Mouse (Mus musculus): ENCODE results near the gene Pcyt1a.
A peak's percentile ranks its signal among the peaks of the same experiment; 100 is the strongest.
"Not testable (repeated sequence)": the region's sequence is repeated elsewhere in the genome, so short reads cannot be mapped to it uniquely, and the experiment has no call there.

The Pcyt1a gene

DNA sequence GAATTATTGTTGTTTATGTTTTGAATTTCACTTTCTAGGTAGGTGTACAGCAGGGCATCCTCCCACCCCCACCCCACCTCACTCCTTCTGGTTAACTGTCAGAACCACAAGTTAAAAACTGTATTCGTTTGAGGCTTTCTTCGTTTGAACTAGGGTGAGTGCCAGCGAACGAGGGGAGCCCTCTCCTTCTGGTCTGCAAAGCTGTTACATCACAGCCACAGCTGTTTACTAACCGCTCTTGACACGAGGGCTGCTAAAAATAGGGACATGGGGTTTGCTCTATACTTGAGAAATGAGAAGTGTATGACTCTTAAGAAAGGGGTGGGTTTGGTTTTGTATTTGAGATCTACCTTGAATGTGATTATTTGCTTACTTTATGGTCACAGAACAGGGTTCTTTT, 3.3 kb downstream of the Pcyt1a start:
- DNase-seq (ENCODE audit: low read depth), result peak; percentile 63

DNA sequence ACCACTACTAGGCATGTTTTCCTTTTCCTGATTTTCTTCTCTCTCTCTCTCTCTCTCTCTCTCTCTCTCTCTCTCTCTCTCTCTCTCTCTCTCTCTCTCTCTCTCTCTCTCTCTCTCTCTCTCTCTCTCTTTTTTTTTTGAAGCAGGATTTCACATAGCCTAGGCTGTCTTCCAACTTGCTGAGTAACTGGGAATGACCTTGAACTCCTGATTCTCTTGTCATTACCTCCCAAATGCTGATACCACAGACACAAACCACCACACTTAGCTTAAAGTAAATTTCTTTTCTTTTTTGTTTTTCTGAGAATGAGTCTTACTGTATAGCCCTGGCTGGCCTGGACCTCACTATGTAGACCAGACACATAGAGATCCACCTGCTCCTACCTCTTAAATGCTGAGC, 4.0 kb downstream of the Pcyt1a start:
- DNase-seq (ENCODE audit: low read depth), result no peak

DNA sequence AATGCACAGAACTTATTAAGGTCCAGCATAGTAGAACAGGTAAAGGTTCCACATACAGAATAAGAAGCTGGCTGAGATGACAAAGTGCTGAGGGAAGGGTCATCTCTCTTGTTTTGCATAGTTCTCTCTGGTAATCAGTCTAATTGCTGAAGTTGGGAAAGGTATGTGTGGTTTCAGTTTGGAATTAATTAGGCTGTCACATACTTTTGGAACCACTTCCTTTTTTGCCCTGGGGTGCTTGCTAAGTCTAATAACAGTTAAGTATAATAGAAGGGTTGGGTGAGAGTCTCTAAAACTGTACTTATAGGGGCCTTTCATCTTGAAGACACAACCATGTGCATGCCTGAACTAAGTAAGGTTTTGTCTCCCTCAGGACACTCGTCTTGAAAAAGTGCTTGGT, 5.9 kb downstream of the Pcyt1a start:
- no peak for DNase-seq (ENCODE audit: low read depth)

DNA sequence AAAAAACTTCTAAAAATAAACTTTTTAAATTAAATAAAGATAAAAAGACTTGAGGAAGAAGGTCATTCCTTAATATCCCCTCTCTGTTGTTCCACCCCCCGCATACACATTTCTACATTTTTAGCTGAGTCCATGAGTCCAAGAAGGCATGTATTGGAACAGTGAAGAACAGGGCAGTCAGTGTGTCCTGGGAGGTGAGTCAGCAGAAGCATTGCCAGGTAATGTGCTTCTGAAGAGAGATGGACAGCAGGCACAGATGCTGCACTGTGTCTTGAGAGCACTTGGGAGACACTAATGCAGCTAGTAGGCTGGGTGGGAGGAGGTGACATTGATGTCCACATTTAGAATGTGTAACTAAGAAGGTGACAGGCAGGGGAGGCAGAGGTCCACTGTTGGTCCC, 6.5 kb downstream of the Pcyt1a start:
- no peak for DNase-seq (ENCODE audit: low read depth)

DNA sequence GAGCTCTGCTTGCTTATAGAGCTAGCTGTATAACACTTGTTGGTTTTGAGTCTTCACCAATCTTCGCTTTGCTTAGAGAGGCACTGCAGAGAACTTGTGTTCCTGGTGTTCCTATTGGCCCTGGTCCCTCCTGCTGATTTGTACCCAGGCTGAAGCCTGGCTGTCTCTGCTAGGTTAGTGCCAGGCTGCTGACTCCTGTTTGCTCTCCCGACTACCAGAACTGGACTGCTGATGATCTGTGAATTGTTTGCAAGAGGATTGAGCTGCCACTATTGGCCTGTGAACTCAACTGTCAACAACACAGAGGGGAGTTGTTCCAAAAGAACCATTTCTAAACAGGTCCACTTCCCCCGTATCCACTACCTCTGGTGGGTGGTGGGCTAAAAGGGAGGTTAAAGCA, 10.7 kb downstream of the Pcyt1a start:
- DNase-seq (ENCODE audit: low read depth), result no peak

DNA sequence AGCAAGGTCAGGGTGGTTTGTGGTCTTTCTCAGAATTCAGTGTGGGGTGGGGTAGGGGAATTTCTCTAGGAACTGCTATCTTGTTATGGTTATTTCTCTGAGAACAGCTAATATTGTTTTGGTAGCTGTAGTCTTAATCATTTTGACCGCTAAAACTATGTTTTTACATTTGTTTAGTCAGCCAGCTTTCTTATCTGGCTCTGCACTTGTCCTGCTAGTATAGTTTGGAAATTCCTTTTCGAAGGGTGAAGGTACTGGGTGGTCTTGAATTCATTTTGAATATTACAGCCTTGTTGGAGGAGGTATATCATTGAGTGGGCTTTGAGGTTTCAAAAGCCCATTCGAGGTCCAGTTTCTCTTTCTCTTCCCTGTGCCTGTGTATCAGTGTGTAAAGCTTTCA, 13.9 kb downstream of the Pcyt1a start:
- DNase-seq (ENCODE audit: low read depth), result not testable (repeated sequence)

DNA sequence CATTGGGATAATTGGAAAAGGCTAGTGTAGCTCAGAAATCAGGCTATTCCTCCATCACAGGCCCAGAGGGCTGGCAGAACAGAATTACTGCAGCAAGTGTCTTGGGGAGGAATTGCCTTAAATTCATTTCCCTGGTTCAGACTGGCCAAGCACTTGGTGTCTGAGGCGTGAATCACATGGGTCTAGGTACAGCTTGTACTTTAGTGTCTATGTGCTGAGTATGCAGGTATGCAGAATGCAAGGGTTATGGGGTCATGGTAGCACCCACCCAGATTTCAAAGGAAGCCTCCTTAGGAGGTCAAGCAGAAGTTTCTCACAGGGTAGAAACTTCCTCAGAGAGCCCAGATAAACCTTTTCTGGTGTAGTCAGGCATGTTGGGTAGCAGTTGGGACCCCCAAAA, 14.8 kb downstream of the Pcyt1a start:
- no peak for DNase-seq (ENCODE audit: low read depth)

DNA sequence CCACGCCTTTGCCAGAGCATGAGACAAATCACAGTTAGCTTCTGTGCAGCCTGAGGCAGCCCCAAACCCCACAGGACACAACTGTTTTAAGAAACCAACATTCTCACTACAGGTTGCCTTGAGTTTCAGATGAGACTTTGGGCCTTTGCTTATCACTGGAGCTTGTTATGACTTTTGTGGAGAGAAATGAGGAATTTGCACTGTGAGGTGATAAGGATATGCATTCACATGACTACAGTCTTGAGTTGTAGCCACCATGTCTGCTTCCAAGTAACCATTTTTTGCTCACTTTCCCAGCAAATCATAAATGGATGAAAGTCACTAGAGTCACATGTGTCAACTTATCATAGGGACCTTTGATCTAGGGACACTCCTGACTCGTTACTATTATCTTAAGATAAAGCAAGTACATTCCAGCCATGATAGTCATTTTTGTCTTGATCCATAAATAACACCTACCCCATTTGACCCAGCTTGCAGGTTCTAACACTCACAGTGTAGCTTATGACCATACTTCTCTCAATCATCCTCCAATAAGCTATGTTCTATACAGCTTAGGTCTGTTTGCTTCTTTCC, 15.9 kb downstream of the Pcyt1a start:
- DNase-seq (ENCODE audit: low read depth), result no peak

DNA sequence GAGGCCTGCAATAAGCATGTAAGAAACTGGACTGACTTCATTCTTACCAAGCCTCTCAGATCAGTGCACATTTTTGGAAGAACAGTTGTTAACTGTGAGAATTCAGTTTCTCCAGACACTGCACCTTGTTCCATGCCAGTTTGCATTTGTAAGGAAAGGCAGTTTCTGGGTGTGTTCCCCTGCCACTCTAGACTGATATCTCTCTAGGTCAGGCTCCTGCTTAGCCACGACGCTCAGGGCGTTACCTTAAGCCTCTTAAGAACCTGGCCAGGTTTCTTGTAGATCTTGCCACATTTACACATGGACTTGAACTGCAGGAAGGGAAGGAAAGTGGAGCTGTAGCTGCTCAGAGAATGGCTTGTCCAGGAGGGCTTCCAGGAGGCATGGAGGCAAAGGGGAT, 18.9 kb downstream of the Pcyt1a start:
- DNase-seq (ENCODE audit: low read depth), result no peak

DNA sequence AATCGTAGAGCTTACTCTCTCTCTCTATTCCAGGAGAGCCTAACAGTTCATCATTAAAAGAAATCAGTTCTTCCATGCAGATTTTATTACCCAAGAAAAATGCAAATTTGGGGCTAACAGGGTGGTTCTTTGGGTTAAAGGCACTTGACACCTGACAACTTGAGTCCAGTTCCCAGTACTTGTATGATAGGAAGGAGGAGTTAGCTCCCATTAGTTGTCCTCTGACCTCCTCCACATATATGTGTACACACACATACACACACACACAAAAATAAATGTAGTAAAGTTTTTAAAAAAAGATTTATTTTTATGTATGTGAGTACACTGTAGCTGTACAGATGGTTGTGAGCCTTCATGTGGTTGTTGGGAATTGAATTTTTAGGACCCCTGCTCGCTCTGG, 19.4 kb downstream of the Pcyt1a start:
- no peak for DNase-seq (ENCODE audit: low read depth)

DNA sequence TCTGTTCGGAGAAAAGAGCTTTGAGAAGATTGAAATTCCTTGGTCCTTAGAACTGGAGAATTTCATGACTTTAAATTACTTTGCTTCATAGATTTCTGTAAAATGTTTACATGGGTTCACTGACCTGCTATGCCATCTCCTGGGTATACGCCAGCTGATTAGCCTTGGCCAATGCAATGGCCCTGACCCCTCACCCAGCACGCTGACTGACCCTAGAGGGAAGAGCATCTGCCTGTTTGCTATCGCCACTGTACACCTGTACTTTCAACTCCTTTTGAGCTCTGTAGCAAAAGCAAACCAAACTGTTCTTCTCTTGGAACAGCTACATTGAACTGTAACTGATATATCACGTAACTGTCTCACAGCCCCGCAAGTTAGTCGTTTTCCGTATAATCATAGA, 22.4 kb downstream of the Pcyt1a start:
- DNase-seq (ENCODE audit: low read depth), result no peak

DNA sequence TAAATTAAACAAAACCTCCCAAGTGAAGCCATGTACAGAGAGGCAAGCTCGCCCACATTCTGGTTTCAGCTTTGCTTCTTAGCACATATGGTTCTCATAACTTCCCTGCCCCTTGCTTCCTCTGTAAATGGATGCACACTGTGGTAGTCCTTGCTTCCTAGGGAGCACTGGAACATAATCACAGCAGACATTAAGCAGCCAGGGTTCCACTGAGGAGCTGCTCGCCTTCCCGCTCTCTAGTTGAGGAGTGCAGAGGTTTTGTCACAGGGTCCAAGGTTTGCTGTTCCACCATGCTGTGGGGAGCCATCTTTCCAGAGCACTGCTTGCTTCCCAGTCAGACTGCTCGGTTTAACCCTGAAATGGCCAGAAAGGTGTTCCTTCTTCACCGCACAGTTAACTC, 23.9 kb downstream of the Pcyt1a start:
- no peak for DNase-seq (ENCODE audit: low read depth)

DNA sequence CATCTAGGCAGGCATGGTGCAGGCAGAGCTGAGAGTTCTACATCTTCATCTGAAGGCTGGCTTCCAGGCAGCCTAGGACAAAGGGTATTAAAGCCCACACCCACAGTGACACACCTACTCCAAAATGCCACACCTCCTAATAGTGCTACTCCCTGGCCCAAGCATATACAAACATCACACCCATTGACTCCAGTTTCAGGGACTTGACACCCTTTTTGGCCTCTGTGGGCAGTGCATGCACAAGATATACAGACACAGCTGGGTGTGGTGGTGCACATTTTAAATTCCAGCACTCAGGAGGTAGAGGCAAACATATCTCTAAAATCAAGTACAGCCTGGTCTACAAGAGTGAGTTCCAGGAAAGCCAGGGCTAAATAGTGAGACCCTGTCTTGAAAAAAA, 25.4 kb downstream of the Pcyt1a start:
- no peak for DNase-seq (ENCODE audit: low read depth)

DNA sequence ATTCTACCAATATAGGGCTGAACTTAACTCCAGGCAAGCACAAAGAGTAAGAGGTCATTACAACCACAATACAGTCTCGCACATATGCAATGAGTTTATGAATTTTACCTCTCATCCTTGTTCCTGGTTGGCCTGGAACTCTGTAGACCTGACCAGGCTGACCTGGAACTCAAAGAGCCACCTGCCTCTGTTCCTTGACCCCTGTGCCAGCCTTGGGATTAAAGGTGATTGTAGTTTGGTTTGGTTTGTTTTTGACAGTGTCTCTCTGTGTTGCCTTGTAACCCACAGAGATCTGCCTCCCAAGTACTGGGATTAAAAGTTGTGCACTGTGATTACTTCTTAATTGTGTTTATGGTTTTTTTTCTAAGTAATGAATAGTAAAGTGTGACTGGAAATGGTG, 26.0 kb downstream of the Pcyt1a start:
- no peak for DNase-seq (ENCODE audit: low read depth)

DNA sequence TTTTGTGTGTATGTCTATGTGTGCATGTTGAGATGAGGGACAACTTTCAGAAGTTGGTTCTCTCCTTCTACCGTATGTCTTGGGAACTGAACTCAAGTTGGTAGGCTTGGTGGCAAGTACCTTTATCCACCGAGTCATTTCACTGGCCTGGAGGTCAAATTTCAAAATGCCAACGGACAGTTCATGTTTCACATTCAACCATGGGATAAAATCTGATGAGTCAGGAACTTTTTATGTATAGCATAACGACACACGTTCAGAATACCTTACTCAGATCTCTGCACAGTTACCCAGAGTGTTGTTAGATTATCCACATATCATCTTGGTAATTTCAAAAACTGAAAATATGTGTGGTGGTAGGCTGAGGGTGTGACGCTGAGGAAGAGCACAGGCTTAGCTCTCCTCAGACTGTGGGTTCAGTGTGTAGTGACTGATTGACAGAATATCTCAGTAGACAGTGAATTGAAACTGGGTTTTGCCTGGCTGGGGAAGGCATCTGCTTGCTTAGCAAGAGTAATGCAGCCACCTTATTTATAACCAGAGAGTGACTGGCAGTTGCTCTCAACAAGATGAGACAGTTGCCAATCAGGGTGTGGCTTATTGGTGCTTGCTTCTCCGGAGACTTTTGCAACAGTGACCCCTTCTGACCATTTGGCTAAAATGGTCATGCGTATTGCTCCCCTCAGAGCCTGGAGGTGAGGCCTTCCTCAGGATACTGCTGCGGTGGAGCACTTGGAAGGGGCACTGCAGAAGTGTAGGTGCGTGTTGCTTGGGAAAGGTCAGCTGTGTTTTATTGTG, 27.1 kb downstream of the Pcyt1a start:
- peak; percentile 70 for DNase-seq (ENCODE audit: low read depth)

DNA sequence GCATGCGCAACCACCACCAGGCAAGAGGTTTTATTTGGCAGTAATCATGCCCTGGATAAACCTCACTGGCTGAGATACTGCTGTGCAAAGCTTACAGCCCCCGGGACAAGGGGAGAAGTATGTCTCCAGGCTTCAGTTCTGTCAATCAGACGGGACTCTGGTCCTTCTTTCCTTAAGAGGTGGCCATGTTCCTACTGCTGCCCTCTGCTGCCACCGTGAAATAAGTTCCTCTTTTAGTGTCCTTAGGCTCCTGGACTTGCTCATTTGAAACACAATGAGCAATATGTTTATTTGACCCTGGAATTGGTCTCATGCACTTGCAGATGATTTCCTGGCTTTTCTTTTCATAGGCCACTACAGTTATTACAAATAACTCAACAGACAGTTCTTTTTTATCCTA, 29.8 kb downstream of the Pcyt1a start:
- DNase-seq (ENCODE audit: low read depth), result no peak

DNA sequence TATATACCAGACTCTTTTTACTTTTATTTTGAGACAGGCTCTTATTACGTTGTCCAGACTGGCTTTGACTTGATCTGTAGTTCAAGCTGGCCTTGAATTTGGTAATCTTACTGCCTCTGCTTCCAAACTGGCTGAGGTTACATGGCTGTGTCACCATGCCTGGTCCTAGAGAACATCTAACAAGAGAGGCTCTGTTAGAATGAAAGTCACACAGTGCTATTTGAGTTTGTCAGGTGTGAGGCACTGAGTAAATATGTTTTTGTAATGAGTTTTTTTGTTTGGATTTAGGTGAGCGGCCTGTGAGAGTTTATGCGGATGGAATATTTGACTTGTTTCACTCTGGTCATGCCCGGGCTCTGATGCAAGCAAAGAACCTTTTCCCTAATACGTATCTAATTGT, 31.0 kb downstream of the Pcyt1a start:
- DNase-seq (ENCODE audit: low read depth), result no peak

DNA sequence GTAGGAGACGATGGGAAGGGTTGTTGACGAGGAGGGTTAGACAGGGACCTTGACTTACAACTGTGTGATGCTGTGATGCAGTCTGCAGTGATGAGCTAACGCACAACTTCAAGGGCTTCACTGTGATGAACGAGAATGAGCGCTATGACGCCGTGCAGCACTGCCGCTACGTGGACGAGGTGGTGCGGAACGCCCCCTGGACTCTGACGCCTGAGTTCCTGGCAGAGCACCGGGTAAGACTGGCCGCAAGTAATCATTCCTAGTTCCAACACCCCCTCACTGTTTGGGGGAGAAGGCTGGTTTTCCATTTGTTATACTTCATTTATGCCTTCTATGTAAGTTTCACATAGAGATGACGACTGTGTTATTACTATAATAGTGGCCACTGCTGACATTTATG, 32.2 kb downstream of the Pcyt1a start:
- no peak for DNase-seq (ENCODE audit: low read depth)

DNA sequence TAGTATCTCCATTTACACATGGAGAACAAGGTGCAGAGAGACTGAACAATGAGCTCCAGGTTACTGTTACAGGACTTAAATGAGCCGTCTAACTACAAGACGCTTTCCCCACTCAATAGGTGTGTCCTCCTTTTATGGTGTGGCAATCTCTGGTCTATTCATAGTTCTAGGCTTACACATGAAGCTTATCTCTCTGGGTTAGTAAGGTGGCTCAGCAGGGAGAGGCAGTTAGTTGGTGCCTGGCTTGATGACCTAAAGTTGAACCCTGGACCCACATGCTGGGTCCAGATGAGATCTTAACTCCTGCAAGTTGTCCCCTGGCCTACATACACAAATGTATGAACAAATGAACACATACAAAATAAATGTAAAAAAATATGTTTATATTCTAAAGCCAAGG, 32.7 kb downstream of the Pcyt1a start:
- DNase-seq (ENCODE audit: low read depth), result no peak

DNA sequence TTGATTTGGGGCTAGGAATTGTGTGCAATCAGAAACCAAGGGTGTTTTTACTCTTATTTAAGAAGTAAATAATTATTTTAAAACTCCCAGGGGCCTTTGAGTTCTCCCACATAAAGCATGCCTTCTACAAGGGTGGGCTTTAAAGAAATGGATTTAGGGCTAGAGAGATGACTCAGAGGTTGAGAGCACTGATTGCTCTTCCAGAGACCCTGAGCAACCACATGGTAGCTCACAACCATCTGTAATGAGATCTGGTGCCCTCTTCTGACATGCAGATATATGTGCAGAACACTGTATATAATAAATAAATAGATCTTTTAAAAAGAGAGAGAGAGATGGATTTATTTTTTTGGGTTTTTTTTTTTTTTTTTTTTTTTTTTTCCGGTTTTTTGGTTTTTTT, 34.2 kb downstream of the Pcyt1a start:
- no peak for DNase-seq (ENCODE audit: low read depth)

DNA sequence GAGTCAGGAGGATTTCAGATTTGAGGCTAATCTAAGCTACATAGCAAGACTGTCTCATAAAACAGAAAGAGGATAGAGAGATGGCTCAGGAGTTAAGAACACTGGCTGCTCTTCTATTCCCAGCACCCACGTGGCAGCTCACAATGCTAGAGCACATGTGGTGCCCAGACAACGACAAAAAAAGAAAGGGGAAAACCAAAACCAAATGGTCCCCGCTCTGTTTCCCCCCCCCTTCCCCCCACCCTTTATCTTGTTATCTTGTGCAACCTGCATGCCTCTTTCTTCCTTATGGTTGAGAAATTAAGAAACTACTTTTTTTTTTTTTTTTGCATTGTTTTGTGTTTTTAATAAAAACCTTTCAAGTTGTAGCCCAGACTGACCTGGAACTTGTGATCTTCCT, 37.8 kb downstream of the Pcyt1a start:
- no peak for DNase-seq (ENCODE audit: low read depth)

DNA sequence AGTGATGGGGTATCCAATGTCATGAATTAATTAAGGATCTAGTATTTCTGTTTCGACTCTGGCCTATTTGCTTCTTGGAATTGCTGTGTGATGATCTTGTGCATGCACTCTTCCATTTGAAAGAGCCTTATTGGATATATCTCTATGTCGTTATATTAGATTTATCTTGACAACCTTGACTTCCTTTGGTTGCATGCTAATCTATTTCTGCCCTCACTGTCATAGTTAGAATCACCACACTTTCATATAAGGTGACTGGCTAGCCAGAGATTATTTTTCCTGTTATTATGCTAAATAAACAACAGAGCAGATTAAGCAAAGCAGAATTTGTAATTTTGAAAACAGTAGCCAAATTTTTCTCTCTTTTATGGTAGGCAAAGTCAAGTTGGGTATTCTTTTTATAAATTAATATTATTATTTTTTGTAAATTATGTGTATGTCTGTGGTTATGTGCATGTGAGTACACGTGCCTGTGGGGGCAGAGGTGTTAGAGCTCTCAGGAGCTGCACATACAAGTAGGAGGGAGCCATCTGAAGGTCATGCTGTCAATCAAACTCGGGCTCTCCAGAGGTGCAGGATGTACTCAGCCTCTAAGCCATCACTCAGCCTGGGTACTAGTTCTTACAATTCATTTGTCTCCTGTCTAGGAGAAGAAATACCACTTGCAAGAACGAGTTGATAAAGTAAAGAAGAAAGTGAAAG, 38.8 kb downstream of the Pcyt1a start:
- no peak for DNase-seq (ENCODE audit: low read depth)

DNA sequence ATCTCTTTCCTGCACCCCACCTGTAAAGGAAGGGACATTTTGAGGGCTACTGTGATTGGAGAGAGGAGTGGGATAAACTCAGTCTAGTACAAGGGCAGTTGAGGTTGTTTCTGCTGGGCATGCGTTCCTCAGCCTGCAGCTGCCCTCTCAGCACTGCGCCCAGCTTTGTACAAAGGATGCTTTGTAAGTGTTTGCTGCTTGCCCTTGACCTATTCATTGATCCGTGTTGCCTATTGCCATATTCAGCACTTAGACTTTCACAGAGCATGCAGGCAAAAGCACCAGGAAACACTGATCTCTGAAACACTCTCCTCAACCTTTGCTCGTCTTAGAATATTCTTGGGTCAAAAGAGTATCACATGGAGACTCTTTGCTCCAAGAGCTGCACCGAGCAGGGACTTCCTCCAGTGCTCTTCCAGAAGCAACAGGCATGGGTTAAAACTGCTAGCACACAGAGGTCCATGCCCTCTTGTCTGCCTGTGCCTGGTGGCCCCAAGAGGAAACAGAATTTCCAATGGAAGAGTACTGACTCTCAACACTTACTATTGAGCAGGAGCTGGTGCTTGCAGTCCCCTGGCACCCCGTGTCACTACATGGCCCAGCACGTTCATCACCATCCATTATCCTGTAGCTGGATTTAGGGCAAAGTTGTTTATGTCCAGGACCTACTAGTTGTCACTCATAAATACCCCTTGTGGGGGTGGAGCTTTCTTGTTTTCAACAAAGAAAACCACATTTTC, 41.7 kb downstream of the Pcyt1a start:
- no peak for DNase-seq (ENCODE audit: low read depth)
